8 mouse cellular contexts compared by ENCODE assay signal in the genomic region with DNA sequence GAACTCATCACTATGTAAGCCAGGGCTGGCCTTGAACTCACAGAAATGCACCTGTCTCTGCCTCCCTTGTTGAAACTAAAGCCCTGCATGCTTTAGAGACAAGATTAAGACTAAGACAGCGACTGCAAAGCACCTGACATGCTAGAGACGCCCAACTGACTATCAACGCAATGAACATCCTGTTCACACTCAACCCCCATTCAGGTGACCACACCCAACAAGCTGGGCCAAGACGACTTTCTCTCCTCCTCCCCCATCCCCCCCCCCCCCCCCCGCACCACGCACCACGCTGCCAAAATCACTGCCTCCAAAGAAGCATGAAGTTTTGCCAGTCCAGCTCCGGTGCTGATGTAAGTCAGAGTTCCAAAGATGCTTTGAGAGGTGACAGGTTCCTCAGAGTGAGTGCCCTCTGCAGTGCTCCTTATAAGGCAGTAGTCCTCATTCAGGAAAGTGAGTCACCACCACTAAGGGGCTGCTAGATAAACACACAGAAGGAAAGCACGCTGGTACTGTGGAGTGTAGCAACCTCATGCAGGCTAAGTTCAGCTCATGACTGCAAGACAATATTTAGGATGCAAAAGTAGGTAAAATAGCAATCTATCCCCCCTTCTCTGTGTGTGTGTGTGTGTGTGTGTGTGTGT. TPM values are rescaled to one million over a fixed set of nuclear protein-coding genes. Genes with fewer than 3 reads are reported as not detected.
DNase-seq lines count a peak whose midpoint lies in the region; ATAC-seq and TF ChIP-seq lines count a peak whose summit lies in the region.

No protein-coding gene starts in this region.

- peak overlapping the region; percentile 64 for H3K4me2 ChIP-seq in liver, embryonic 16.5 days (ENCODE audit: low read depth, low read length)
- no peak overlapping the region for H3K4me2 ChIP-seq in midbrain, embryonic 11.5 days
- no peak overlapping the region for H3K4me2 ChIP-seq in hindbrain, postnatal 0 days (ENCODE audit: low read depth, low read length)

- H3ac ChIP-seq in C2C12 (ENCODE audit: control insufficient read depth, insufficient read length, low read depth) = no peak overlapping the region

- TF ChIP-seq CTCF in C2C12 (IDR thresholded peaks at IDR 0.05; ENCODE audit: control insufficient read depth, insufficient read depth, insufficient read length) = no peak
- TF ChIP-seq CTCF in hindbrain, postnatal 0 days (IDR thresholded peaks at IDR 0.05; ENCODE audit: low read depth) = no peak

- 10% methylated on average over 9 of the region's 9 CpGs for WGBS in liver, embryonic 16.5 days (ENCODE audit: insufficient replicate concordance)
- WGBS in midbrain, embryonic 11.5 days = 64% methylated on average over 6 of the region's 9 CpGs
- 53% methylated on average over 8 of the region's 9 CpGs for WGBS in hindbrain, postnatal 0 days

- H3K36me3 ChIP-seq in C2C12 (ENCODE audit: control insufficient read depth, insufficient read depth) = no peaks in the 10 kb centered on the region
- H3K36me3 ChIP-seq in liver, embryonic 16.5 days (ENCODE audit: control insufficient read depth, insufficient read depth) = no peaks in the 10 kb centered on the region
- no peaks in the 10 kb centered on the region for H3K36me3 ChIP-seq in midbrain, embryonic 11.5 days (ENCODE audit: control insufficient read depth, insufficient read depth, low read length)
- no peaks in the 10 kb centered on the region for H3K36me3 ChIP-seq in hindbrain, postnatal 0 days (ENCODE audit: insufficient read depth, low read length)

- H3K79me3 ChIP-seq in C2C12 (ENCODE audit: low read depth) = no peaks in the 10 kb centered on the region

- peak overlapping the region; percentile 2 for H3K9ac ChIP-seq in liver, embryonic 16.5 days (ENCODE audit: low read depth, low read length)
- H3K9ac ChIP-seq in midbrain, embryonic 11.5 days (ENCODE audit: low read length) = no peak overlapping the region
- no peak overlapping the region for H3K9ac ChIP-seq in hindbrain, postnatal 0 days (replicated peaks; ENCODE audit: low read length)

- H3K9me3 ChIP-seq in liver, embryonic 16.5 days (replicated peaks; ENCODE audit: control insufficient read depth, low read length) = no peaks in the 10 kb centered on the region
- H3K9me3 ChIP-seq in midbrain, embryonic 11.5 days (ENCODE audit: control insufficient read depth, low read length) = no peaks in the 10 kb centered on the region
- H3K9me3 ChIP-seq in hindbrain, postnatal 0 days (ENCODE audit: low read length) = no peaks in the 10 kb centered on the region

- peak overlapping the region; percentile 94 for H3K27ac ChIP-seq in liver, embryonic 16.5 days (ENCODE audit: low read length)
- no peak overlapping the region for H3K27ac ChIP-seq in midbrain, embryonic 11.5 days (ENCODE audit: low read depth, low read length)
- H3K27ac ChIP-seq in hindbrain, postnatal 0 days = no peak overlapping the region

- H3K79me2 ChIP-seq in C2C12 (ENCODE audit: control insufficient read depth, insufficient read depth) = no peaks in the 10 kb centered on the region

- peaks cover 44% of the 10 kb centered on the region for H3K4me1 ChIP-seq in liver, embryonic 16.5 days (ENCODE audit: control insufficient read depth, low read depth, low read length)
- H3K4me1 ChIP-seq in midbrain, embryonic 11.5 days (ENCODE audit: control insufficient read depth, insufficient read depth, low read length) = no peaks in the 10 kb centered on the region
- H3K4me1 ChIP-seq in hindbrain, postnatal 0 days (ENCODE audit: insufficient read depth, low read length) = no peaks in the 10 kb centered on the region

- DNase-seq in 416B (ENCODE audit: low read depth) (peak; percentile 94), adipocyte (ENCODE audit: low spot score) (no peak)
- DNase-seq in fibroblast of lung, adult 2 months (ENCODE audit: low read depth) = peak; percentile 56
- DNase-seq in cerebellum, adult 11 months = no peak
- no peak for DNase-seq in midbrain, embryonic 11.5 days (ENCODE audit: low spot score, missing footprints)
- no peak for DNase-seq in hindbrain, postnatal 0 days (ENCODE audit: low spot score)

- no peaks in the 10 kb centered on the region for H3K27me3 ChIP-seq in C2C12 (ENCODE audit: control insufficient read depth, insufficient read depth, insufficient read length)
- H3K27me3 ChIP-seq in liver, embryonic 16.5 days (ENCODE audit: control insufficient read depth, insufficient read depth, low read depth, low read length) = no peaks in the 10 kb centered on the region
- no peaks in the 10 kb centered on the region for H3K27me3 ChIP-seq in midbrain, embryonic 11.5 days (ENCODE audit: control insufficient read depth, insufficient read depth, low read length)
- no peaks in the 10 kb centered on the region for H3K27me3 ChIP-seq in hindbrain, postnatal 0 days (ENCODE audit: insufficient read depth, low read length)

- H3K4me3 ChIP-seq in C2C12 (ENCODE audit: insufficient read depth, poor library complexity, severe bottlenecking) = no peak overlapping the region
- H3K4me3 ChIP-seq in liver, embryonic 16.5 days (ENCODE audit: low read depth, low read length) = no peak overlapping the region
- H3K4me3 ChIP-seq in midbrain, embryonic 11.5 days (ENCODE audit: low read depth, low read length) = no peak overlapping the region
- H3K4me3 ChIP-seq in hindbrain, postnatal 0 days (ENCODE audit: low read length) = no peak overlapping the region

- ATAC-seq in liver, embryonic 16.5 days (ENCODE audit: low read depth) = peak; percentile 37; the same call in 1 of the 2 replicates
- no peak for ATAC-seq in midbrain, embryonic 11.5 days (ENCODE audit: low FRiP score)
- ATAC-seq in hindbrain, postnatal 0 days = no peak

TF ChIP-seq in C2C12, 6 proteins besides CTCF, POLR2A, EP300 and RAD21:
- TF ChIP-seq MYOG (IDR thresholded peaks at IDR 0.05; ENCODE audit: control insufficient read depth, extremely low read depth, insufficient read length) = no peak
- no peak for TF ChIP-seq USF1 (IDR thresholded peaks at IDR 0.05; ENCODE audit: low read depth)
- TF ChIP-seq MAX (IDR thresholded peaks at IDR 0.05) = peak; percentile 65
- TF ChIP-seq CEBPB (IDR thresholded peaks at IDR 0.05; ENCODE audit: low read depth) = peak; percentile 8
- TF ChIP-seq MYOD1 (IDR thresholded peaks at IDR 0.05; ENCODE audit: control insufficient read depth, insufficient read length, low read depth) = no peak

RNA-seq across cellular contexts. Expression of gene Ier5, which starts 59.2 kb away (rescaled TPM):
- polyA plus RNA-seq in C2C12 (2012; fragmentation: generic; extraction: Trizol) = 24.4 TPM
- 1.3 and 1.6 TPM in 2 replicates for polyA plus RNA-seq in liver, embryonic 16.5 days (2015; fragmentation: Nextera tagmentation; extraction: Ambion mirVana)
- 12.4 and 13.5 TPM in 2 replicates for polyA plus RNA-seq in midbrain, embryonic 11.5 days (2014; fragmentation: Nextera tagmentation; extraction: Ambion mirVana)
- total RNA-seq in hindbrain, postnatal 0 days (2014; rRNA removed) = 51.4 and 60.5 TPM in 2 replicates
- 5.2 and 5.7 TPM in 2 replicates for polyA plus RNA-seq in hindbrain, postnatal 0 days (2015; fragmentation: Nextera tagmentation; extraction: Ambion mirVana)

Comparison
In these comparisons a context has a peak if more than half of its experiments do, and no peak if none do; other contexts are left out.
1. DNase-seq: peak in 416B (single experiment) and fibroblast of lung, adult 2 months (single experiment); none in cerebellum, adult 11 months (single experiment), midbrain, embryonic 11.5 days (single experiment), adipocyte (single experiment) and hindbrain, postnatal 0 days (single experiment).